Mouse (Mus musculus) c-Kit-positive CD71-negative TER-119-negative erythroid progenitor cells, embryonic 14.5 days (primary cell): ENCODE measurements around the gene Tmc6.
A peak's percentile ranks its signal among the peaks of the same experiment; 100 is the strongest.
"Not testable (repeated sequence)": the region's sequence is repeated elsewhere in the genome, so short reads cannot be mapped to it uniquely, and the experiment has no call there.

Source experiments
- DNase-seq: peaks from one replicate; pipeline ENCODE4 v3.0.0-alpha.2; 2013; ENCODE audit warnings: low read depth

Tmc6 gene

GRCm38 (mm10) chr11:117810401-117811046 is 28.5 kb upstream of the Tmc6 start:
- peak; percentile 81 for DNase-seq

GRCm38 (mm10) chr11:117809407-117810311 is 27.7 kb upstream of the Tmc6 start, which contains the start of the genes Gm20708 and Syngr2:
Gene Gm20708, plus strand, starts transcription at chr11:117809668.
Gene Syngr2, plus strand, starts transcription at chr11:117809668.
- no peak for DNase-seq

- DNase-seq: no peak
Observed at GRCm38 (mm10) chr11:117806781-117807180, 24.8 kb upstream of the Tmc6 start.

- no peak for DNase-seq
Observed at GRCm38 (mm10) chr11:117803166-117803688, 21.2 kb upstream of the Tmc6 start.

- no peak for DNase-seq
Observed at GRCm38 (mm10) chr11:117801650-117802049, 19.7 kb upstream of the Tmc6 start.

- no peak for DNase-seq
Observed at GRCm38 (mm10) chr11:117800038-117800437, 18.0 kb upstream of the Tmc6 start.

GRCm38 (mm10) chr11:117799174-117799573 is 17.2 kb upstream of the Tmc6 start:
- no peak for DNase-seq

GRCm38 (mm10) chr11:117798160-117798541 is 16.2 kb upstream of the Tmc6 start:
- DNase-seq: no peak

GRCm38 (mm10) chr11:117797511-117798159 is 15.6 kb upstream of the Tmc6 start, which contains the start of gene 6030468B19Rik:
Gene 6030468B19Rik, plus strand, starts transcription at chr11:117797660.
- DNase-seq: no peak

GRCm38 (mm10) chr11:117796954-117797353 is 15.0 kb upstream of the Tmc6 start:
- DNase-seq: no peak

GRCm38 (mm10) chr11:117794035-117794551 is 12.1 kb upstream of the Tmc6 start:
- DNase-seq: no peak

GRCm38 (mm10) chr11:117792281-117792888 is 10.4 kb upstream of the Tmc6 start:
- DNase-seq: no peak

GRCm38 (mm10) chr11:117791441-117791761 is 9.4 kb upstream of the Tmc6 start:
- no peak for DNase-seq

- DNase-seq: no peak
Observed at GRCm38 (mm10) chr11:117790703-117791440, 8.9 kb upstream of the Tmc6 start.

- no peak for DNase-seq
Observed at GRCm38 (mm10) chr11:117790286-117790685, 8.3 kb upstream of the Tmc6 start.

- not testable (repeated sequence) for DNase-seq
Observed at GRCm38 (mm10) chr11:117788481-117788880, 6.5 kb upstream of the Tmc6 start.

- no peak for DNase-seq
Observed at GRCm38 (mm10) chr11:117786294-117786693, 4.3 kb upstream of the Tmc6 start.

GRCm38 (mm10) chr11:117783683-117784309 is 1.8 kb upstream of the Tmc6 start:
- DNase-seq: no peak

- DNase-seq: no peak
Observed at GRCm38 (mm10) chr11:117783089-117783488, 1.1 kb upstream of the Tmc6 start.

- DNase-seq: no peak
Observed at GRCm38 (mm10) chr11:117782705-117783034, 672 bp upstream of the Tmc6 start.
